Mouse (Mus musculus) E14TG2a.4 (cell line): ENCODE data around the gene Kcnk16.
"Not testable (repeated sequence)": the region's sequence is repeated elsewhere in the genome, so short reads cannot be mapped to it uniquely, and the experiment has no call there.

Experiments used
- H3K27me3 ChIP-seq: 2 replicates; pipeline ENCODE4 v1.6.1; 2014; ENCODE audit warnings: low read length, control low read depth; ENCODE audit not compliant: insufficient read depth
- H3K36me3 ChIP-seq: 2 replicates; pipeline ENCODE4 v1.6.1; 2014; ENCODE audit warnings: low read length, control low read depth; ENCODE audit not compliant: insufficient read depth
- H3K4me1 ChIP-seq: replicated peaks from 2 replicates; pipeline ENCODE4 v1.6.1; 2014; ENCODE audit warnings: low read depth, low read length, control low read depth
- H3K4me3 ChIP-seq: replicated peaks from 2 replicates; pipeline ENCODE4 v1.5.1; 2014; ENCODE audit warnings: mild to moderate bottlenecking, low read length
- H3K9me3 ChIP-seq: 2 replicates; pipeline ENCODE4 v1.6.1; 2014; ENCODE audit warnings: low read length, control low read depth
- CTCF ChIP-seq: conservative IDR thresholded peaks from 2 replicates; pipeline ENCODE4 v1.5.1; 2014; ENCODE audit warnings: low read length
- NANOG ChIP-seq: IDR thresholded peaks from 2 replicates; pipeline ENCODE4 v1.6.1; 2014; ENCODE audit warnings: borderline replicate concordance, low read length, mixed read lengths
- POU5F1 ChIP-seq: IDR thresholded peaks from 2 replicates; pipeline ENCODE4 v1.6.1; 2014; ENCODE audit warnings: low read length, borderline replicate concordance

Kcnk16 gene

GRCm38 (mm10) chr14:20269082-20269809, at the start of gene Kcnk16:
Kcnk16 (minus strand) TSS chr14:20269199.
- H3K4me3 ChIP-seq = no peak within 1 kb of the TSS; the same call in 1 of the 2 replicates
- no peaks in the 10 kb centered on the region for H3K27me3 ChIP-seq
- TF ChIP-seq CTCF (no peak), NANOG (no peak), POU5F1 (no peak)
- H3K9me3 ChIP-seq = no peaks in the 10 kb centered on the region
- no peaks in the 10 kb centered on the region for H3K36me3 ChIP-seq
- H3K4me1 ChIP-seq = peaks cover 9% of the 10 kb centered on the region

- TF ChIP-seq NANOG (no peak), CTCF (no peak), POU5F1 (no peak)
- Histone ChIP-seq H3K36me3 (peaks cover 45% of the 10 kb centered on the region), H3K27me3 (no peaks in the 10 kb centered on the region), H3K4me3 (no peak overlapping the region), H3K9me3 (no peaks in the 10 kb centered on the region), H3K4me1 (peaks cover 8% of the 10 kb centered on the region)
These were observed 46.1 kb upstream of the Kcnk16 start for GRCm38 (mm10) chr14:20315137-20315536.

DNA sequence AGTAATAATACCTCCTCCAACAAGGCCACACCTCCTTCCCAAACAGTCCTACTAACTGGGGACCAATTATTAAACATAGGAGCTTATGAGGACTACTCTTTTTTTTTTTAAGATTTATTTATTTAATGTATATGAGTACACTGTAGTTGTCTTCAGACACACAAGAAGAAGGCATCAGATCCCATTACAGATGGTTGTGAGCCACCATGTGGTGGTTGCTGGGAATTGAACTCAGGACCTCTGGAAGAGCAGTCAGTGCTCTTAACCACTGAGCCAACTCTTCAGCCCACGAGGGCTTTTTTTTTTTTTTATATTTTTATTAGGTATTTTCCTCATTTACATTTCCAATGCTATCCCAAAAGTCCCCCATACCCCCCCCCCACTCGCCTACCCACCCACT, 36.1 kb upstream of the Kcnk16 start:
- not testable (repeated sequence) for H3K4me3 ChIP-seq

GRCm38 (mm10) chr14:20298131-20298530, 29.1 kb upstream of the Kcnk16 start:
- no peak overlapping the region for H3K4me3 ChIP-seq
- TF ChIP-seq CTCF (no peak), POU5F1 (no peak), NANOG (no peak)
- H3K27me3 ChIP-seq = no peaks in the 10 kb centered on the region
- no peaks in the 10 kb centered on the region for H3K36me3 ChIP-seq
- H3K9me3 ChIP-seq = no peaks in the 10 kb centered on the region
- peaks cover 27% of the 10 kb centered on the region for H3K4me1 ChIP-seq

More for the DNA sequence above, 36.1 kb upstream of the Kcnk16 start:
- not testable (repeated sequence) for H3K4me1 ChIP-seq, H3K27me3 ChIP-seq, H3K9me3 ChIP-seq
- H3K36me3 ChIP-seq = peaks cover 24% of the 10 kb centered on the region

DNA sequence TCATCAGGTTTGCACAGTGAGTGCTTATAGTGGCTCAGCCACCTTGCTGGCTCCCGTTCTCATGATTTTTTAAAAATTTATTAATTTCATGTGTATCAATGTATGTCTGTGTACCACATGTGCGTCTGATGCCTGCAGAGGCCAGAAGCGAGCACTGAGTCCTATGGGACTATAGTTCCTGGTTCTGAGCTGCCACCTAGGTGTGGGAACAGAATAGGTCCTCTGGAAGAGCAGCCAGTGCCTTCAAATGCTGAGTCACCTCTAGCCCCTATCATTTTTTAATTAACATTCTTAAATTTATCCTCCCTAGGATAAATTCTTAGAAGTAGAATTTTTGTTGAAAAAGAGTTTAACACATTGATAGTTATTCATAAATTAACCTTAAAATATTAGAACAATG, 28.6 kb upstream of the Kcnk16 start:
- Histone ChIP-seq H3K9me3 (no peaks in the 10 kb centered on the region), H3K4me1 (peaks cover 27% of the 10 kb centered on the region), H3K36me3 (no peaks in the 10 kb centered on the region), H3K27me3 (no peaks in the 10 kb centered on the region), H3K4me3 (no peak overlapping the region)
- no peak for TF ChIP-seq CTCF
- no peak for TF ChIP-seq NANOG
- no peak for TF ChIP-seq POU5F1

DNA sequence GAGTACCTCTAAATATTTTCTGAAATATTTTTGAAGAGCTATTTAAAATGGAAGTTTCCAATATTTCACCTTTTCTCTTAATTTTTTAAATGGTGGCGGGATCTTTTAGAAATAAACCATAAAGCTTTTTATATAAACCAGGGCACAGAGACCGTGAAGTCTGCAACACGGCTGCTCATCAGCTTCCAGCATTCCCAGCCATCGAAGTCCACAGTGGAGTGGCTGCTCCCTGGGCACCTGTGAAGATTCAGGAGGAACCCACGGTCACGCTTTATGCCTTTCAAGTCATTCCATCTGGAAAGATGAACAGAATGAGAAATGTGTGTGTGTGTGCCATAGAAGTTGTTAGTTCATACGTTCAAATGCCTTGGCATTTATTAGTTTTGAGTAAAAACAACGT, 25.9 kb upstream of the Kcnk16 start:
- Histone ChIP-seq H3K4me3 (peak overlapping the region; percentile 80), H3K27me3 (no peaks in the 10 kb centered on the region), H3K36me3 (no peaks in the 10 kb centered on the region), H3K4me1 (peaks cover 22% of the 10 kb centered on the region), H3K9me3 (peaks cover 9% of the 10 kb centered on the region; the same call in 1 of the 2 replicates)
- TF ChIP-seq POU5F1 (no peak), NANOG (no peak), CTCF (no peak)

DNA sequence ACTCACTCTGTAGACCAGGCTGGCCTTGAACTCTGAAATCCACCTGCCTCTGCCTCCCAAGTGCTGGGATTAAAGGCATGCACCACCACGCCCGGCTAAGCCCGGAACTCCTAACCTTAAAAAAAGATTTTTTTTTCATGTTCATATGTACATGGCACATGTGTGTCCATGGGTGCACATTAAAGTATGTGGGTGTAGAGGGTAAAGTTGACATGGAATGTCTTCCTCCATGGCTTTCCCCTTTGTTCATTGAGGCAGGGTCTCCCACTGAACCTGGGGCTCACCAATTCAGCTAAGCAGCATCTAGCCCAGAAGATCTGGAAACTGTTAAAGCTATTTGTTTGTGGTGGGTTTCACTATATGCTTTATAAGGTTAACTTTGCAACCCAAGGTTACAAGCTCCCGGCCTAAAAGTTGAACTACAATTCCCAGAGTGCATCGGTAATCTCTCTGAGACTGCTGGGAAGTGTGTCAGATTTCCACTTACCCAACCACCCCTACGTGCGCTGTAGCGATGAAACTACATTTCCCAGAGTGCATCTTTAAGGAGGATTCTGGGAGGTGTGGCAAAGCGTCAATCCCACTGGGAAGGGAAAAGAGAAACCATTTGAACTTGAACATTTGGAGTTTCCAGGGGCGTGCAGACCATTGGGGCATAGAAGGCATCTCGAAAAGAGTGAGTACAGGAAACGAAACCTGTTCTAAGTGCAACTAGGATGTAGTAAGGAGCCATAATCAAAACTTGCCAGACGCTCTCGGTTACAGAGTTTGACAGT, 25.3 kb upstream of the Kcnk16 start, which contains the start of gene Nudt13:
Gene Nudt13 (plus strand): TSS at position 581 of the 776 bp plus-strand sequence.
- H3K27me3 ChIP-seq = no peaks in the 10 kb centered on the region
- H3K4me1 ChIP-seq = peaks cover 15% of the 10 kb centered on the region
- no peak for TF ChIP-seq POU5F1
- TF ChIP-seq NANOG = no peak
- TF ChIP-seq CTCF = no peak
- H3K36me3 ChIP-seq = no peaks in the 10 kb centered on the region
- peak within 1 kb of the TSS; percentile 80 for H3K4me3 ChIP-seq
- peaks cover 15% of the 10 kb centered on the region for H3K9me3 ChIP-seq

DNA sequence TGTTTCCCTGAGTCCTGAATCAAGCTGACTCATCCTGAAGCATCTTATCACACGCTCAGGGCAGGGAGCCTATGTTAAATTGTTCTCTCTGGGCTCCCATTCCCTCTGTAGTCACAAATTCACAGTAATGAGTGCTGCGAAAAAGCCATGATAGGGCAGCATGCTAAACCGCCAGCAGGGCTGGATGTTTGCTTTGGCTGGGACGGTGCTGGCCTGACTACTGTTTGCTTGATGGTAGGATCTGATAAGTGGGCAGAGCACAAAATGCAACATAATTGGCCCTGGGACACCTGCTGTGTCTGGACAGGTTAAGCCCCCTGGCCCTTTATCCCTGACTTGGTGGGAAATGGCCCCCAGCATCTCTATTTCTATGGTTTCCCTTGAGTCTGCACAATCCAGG, 22.4 kb upstream of the Kcnk16 start:
- H3K4me3 ChIP-seq = no peak overlapping the region
- H3K36me3 ChIP-seq = no peaks in the 10 kb centered on the region
- peaks cover 40% of the 10 kb centered on the region for H3K9me3 ChIP-seq
- no peak for TF ChIP-seq CTCF
- peaks cover 10% of the 10 kb centered on the region for H3K4me1 ChIP-seq
- no peaks in the 10 kb centered on the region for H3K27me3 ChIP-seq

DNA sequence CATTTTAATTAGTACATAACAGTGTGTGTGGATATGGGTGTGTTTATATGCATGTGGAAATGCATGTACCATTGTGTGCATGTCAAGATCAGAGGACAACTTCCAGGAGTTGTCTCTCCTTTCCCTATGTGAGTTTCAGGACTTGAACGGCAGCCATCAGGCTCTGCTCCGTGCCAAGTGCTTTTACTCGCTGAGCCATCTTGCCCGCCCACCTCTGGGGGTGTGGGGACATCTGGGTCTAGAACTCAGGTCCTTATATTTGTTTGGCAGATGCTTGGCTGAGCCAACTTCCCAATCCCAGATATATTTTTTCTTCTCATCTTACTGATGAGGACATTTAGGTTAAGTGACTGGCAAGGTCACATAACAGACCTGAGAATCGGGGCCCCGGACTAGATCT, 578 bp downstream of the Kcnk16 start:
- TF ChIP-seq CTCF (no peak), POU5F1 (no peak), NANOG (no peak)
- no peaks in the 10 kb centered on the region for H3K9me3 ChIP-seq
- peaks cover 1% of the 10 kb centered on the region for H3K27me3 ChIP-seq
- H3K4me3 ChIP-seq = no peak overlapping the region
- no peaks in the 10 kb centered on the region for H3K36me3 ChIP-seq
- peaks cover 9% of the 10 kb centered on the region for H3K4me1 ChIP-seq
